Mouse (Mus musculus) CH12.LX (cell line): ENCODE measurements around the gene Olfr435.
"Not testable (repeated sequence)": the region's sequence is repeated elsewhere in the genome, so short reads cannot be mapped to it uniquely, and the experiment has no call there.

Experiments used
- CTCF ChIP-seq, 2 experiments: IDR thresholded peaks in 1 of 2; conservative IDR thresholded peaks in 1 of 2; 2 replicates each; pipeline ENCODE4 v1.5.1; 2011 to 2012; ENCODE audit warnings: low read depth in 2 of 2, low read length in 2 of 2, improper control_type of control experiment in 1 of 2, inconsistent platforms in 1 of 2, mild to moderate bottlenecking in 1 of 2, moderate library complexity in 1 of 2
- EP300 ChIP-seq: IDR thresholded peaks from 2 replicates; pipeline ENCODE4 v1.6.1; 2011; ENCODE audit warnings: low read length, improper control_type of control experiment
- JUND ChIP-seq: conservative IDR thresholded peaks from 2 replicates; pipeline ENCODE4 v1.6.1; 2011; ENCODE audit warnings: low read depth, low read length, improper control_type of control experiment
- MAZ ChIP-seq: IDR thresholded peaks from 2 replicates; pipeline ENCODE4 v1.6.1; 2012; ENCODE audit warnings: low read depth, mild to moderate bottlenecking, inconsistent platforms, low read length, improper control_type of control experiment, moderate library complexity
- POLR2A ChIP-seq: IDR thresholded peaks from 2 replicates; pipeline ENCODE4 v1.6.1; 2011; ENCODE audit warnings: low read depth, mild to moderate bottlenecking, improper control_type of control experiment, low read length
- SMC3 ChIP-seq: IDR thresholded peaks from 2 replicates; pipeline ENCODE4 v1.6.1; 2011; ENCODE audit warnings: low read depth, low read length, improper control_type of control experiment

DNA sequence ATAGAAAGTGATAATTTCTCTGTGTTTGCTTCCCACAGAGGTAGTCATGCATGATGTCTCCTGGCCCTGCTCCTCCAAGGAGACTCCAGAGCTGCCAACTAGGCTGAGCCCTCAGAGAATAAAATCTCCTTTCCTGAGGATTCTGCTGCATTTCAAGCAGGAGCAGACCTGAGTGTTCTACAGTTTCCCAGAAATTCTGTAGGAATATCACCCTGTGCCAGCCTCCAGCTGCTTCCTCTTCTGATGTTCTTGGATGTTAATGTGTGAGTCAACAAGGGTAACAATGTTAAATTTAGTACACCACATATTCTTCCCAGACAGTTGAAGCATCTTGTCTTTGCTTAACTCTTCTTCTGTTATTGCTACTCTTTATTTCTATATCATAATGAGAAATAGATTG is 15.9 kb downstream of the Olfr435 start, which contains the start of gene Olfr434:
- TF ChIP-seq EP300; JUND; POLR2A; SMC3; CTCF (conservative IDR thresholded peaks at IDR 0.05 in 1 of 2, IDR thresholded peaks at IDR 0.05 in 1 of 2; ENCODE audit: low read depth in 2 of 2, low read length in 2 of 2); MAZ: not testable (repeated sequence)
